Mouse (Mus musculus) bone marrow, adult 2 months (tissue): ENCODE data around the gene Cstf3.

Source experiments
- CTCF ChIP-seq: fragments of 200-500 bp; IDR thresholded peaks from 2 replicates; pipeline ENCODE4 v1.5.1; 2011; ENCODE audit warnings: low read length, control low read depth; ENCODE audit not compliant: control insufficient read depth, insufficient read depth
- POLR2A ChIP-seq: fragments of 200-500 bp; IDR thresholded peaks from 2 replicates; pipeline ENCODE4 v1.6.1; 2011; ENCODE audit warnings: low read depth, mild to moderate bottlenecking, control low read depth, low read length, borderline replicate concordance; ENCODE audit not compliant: control insufficient read depth

DNA sequence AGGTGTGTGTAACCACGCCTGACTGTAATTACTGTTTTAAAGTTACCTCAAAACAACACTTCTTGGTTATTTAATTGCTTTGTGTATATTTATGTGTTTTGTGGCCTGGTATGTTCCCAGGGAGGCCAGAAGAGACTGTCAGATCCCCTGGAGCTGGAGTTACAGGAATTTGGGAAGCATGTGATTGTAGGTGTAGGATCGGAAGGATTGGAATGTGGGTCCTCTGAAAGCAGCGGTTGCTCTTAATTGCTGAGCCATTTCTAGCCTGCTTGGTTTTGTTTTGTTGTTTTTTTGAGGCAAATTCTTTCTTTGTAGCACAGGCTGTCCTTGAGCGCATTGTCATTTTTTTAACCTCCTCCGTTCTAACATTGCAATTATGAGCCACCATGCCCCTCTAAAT lies 14.4 kb downstream of the Cstf3 start:
- TF ChIP-seq POLR2A, result no peak
- TF ChIP-seq CTCF, result no peak
